Mouse (Mus musculus) spleen, adult 2 months (tissue): Measurements from ENCODE around the gene Rab32.

ENCODE experiments used
- CTCF ChIP-seq: fragments of 200-500 bp; IDR thresholded peaks from 2 replicates; pipeline ENCODE4 v1.5.1; 2011; ENCODE audit warnings: mild to moderate bottlenecking, inconsistent platforms; ENCODE audit not compliant: insufficient read depth, insufficient read length, insufficient replicate concordance; ENCODE audit errors: extremely low read depth
- POLR2A ChIP-seq: fragments of 200-500 bp; IDR thresholded peaks from 2 replicates; pipeline ENCODE4 v1.6.1; 2011; ENCODE audit warnings: low read depth, low read length, inconsistent platforms

DNA sequence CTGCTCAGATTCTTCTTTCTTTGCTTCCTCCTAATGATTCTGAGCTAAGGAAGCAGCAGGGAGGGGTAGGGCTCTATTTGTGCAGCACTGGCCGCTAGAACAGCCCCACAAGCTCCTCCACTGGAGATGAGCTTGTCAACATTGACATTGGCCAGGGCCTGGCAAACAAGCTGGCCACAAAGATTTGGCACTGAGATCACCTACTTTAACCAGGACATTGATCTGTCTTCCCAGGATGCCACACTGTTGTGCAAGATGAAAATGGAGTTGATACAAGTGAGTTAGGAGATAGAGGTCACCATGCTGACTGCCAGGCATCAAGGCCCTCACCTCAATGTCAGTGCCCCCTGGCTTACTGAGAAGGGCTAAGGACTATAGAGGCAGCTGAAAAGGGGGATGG, 21.8 kb upstream of the Rab32 start:
- TF ChIP-seq CTCF (no peak), POLR2A (no peak)
